Mouse (Mus musculus) heart, embryonic 15.5 days (tissue): ENCODE results near the gene Cacna1c. TPM values are rescaled to one million over a fixed set of nuclear protein-coding genes. Genes with fewer than 3 reads are reported as not detected.

ENCODE experiments used
- ATAC-seq: fragments of 200-750 bp; cut with Nextera tagmentation; replicated peaks from 2 replicates; pipeline ENCODE4 v1.8.0; 2017; ENCODE audit warnings: low read depth, moderate TSS enrichment; ENCODE audit not compliant: insufficient number of reproducible peaks, insufficient read depth, low FRiP score
- H3K27ac ChIP-seq: fragments of 300-500 bp; sonication (generic); 2 replicates; pipeline ENCODE4 v1.5.1; 2015; ENCODE audit warnings: mild to moderate bottlenecking, inconsistent platforms
- H3K27me3 ChIP-seq: fragments of 300-500 bp; sonication (generic); 2 replicates; pipeline ENCODE4 v1.6.1; 2015; ENCODE audit warnings: inconsistent platforms
- H3K36me3 ChIP-seq: fragments of 300-500 bp; sonication (generic); 2 replicates; pipeline ENCODE4 v1.6.1; 2015; ENCODE audit warnings: mild to moderate bottlenecking, inconsistent platforms
- H3K4me1 ChIP-seq: fragments of 300-500 bp; sonication (generic); replicated peaks from 2 replicates; pipeline ENCODE4 v1.6.1; 2015; ENCODE audit warnings: inconsistent platforms
- H3K4me2 ChIP-seq: fragments of 300-500 bp; sonication (generic); 2 replicates; pipeline ENCODE4 v1.6.1; 2015; ENCODE audit warnings: inconsistent platforms, mild to moderate bottlenecking, moderate library complexity
- H3K4me3 ChIP-seq: fragments of 300-500 bp; sonication (generic); 2 replicates; pipeline ENCODE4 v1.5.1; 2015; ENCODE audit warnings: mild to moderate bottlenecking, inconsistent platforms
- H3K9ac ChIP-seq: fragments of 300-500 bp; sonication (generic); 2 replicates; pipeline ENCODE4 v1.6.1; 2015; ENCODE audit warnings: mild to moderate bottlenecking, inconsistent platforms
- H3K9me3 ChIP-seq: fragments of 300-500 bp; sonication (generic); replicated peaks from 2 replicates; pipeline ENCODE4 v1.6.1; 2016; ENCODE audit warnings: inconsistent platforms
- WGBS: fragments of 180-500 bp; shearing (Covaris S2); methylation state at CpG from one replicate; pipeline ENCODE4 v1.1.7; 2015; ENCODE audit warnings: mixed read lengths; 5-methylcytosine and 5-hydroxymethylcytosine counted together
- polyA plus RNA-seq: library from polyadenylated mRNA; unstranded; fragments of >200 nt; fragmentation: Nextera tagmentation; extraction: Ambion mirVana; gene quantifications from 2 replicates; pipeline ENCODE4 v1.2.1, GENCODE M21; 2015

Gene Cacna1c
- polyA plus RNA-seq, 1 experiment from 2014 or later, result 65.3 TPM

DNA sequence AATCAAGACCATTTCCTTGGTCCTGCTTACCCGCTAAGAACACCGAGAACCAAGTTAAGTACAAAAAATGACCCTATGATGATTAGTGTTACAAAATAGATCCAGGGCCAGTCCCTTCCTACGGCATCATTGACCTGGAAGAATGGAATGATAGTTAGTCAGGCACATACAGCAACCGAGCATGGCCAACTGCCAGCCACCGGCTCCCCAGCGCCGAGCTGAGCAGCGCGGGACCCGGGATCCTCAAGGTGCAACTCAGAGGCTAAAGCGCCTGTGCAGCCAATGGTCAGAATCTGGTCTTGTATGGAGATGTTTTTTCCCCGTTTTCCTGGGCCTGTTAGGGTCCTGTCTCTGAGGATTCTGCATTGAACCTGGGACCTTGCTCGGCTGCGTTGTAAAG is 454.4 kb downstream of the Cacna1c start:
- peaks cover 18% of the 10 kb centered on the region for H3K36me3 ChIP-seq
- 91% methylated on average over 14 of the region's 14 CpGs for WGBS

DNA sequence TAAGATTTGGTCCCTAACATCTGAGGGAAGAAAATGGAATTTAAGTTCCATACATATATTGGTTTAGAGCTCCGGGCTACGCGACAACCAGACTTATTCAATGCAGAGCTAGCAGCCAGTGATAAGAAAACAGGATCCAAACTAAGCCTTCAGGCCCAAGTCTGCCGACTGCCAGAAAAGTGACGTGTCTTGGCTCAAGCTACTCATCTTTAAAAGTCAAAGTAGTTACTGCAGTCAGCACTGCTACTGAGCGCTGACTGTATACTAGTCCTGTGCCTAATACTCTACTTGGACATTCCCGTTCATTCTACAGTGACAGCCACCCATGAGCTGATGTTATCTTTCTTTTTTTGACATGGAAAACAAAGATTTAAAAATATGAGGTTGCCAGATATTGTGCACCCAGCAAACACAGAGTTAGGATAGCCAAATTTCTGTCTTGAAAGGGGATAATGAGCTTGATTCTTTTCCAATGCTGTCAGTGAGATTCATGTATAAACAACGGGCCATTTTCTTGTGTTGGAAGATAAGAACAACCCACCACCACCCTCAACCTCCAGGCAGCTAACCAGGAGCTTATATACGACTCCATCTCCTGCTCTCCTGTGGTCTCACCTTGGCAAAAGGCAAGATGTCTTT is 456.1 kb downstream of the Cacna1c start:
- peaks cover 18% of the 10 kb centered on the region for H3K36me3 ChIP-seq
- no peak overlapping the region for H3K9ac ChIP-seq
- no peaks in the 10 kb centered on the region for H3K27me3 ChIP-seq
- ATAC-seq, result no peak
- no peak overlapping the region for H3K4me3 ChIP-seq
- H3K9me3 ChIP-seq, result no peaks in the 10 kb centered on the region
- H3K4me2 ChIP-seq, result no peak overlapping the region
- H3K4me1 ChIP-seq, result peaks cover 15% of the 10 kb centered on the region
- H3K27ac ChIP-seq, result no peak overlapping the region
- WGBS, result 54% methylated on average over 9 of the region's 9 CpGs

More for the DNA sequence above, 454.4 kb downstream of the Cacna1c start:
- Histone ChIP-seq H3K4me2 (no peak overlapping the region), H3K9ac (no peak overlapping the region), H3K9me3 (no peaks in the 10 kb centered on the region), H3K4me3 (no peak overlapping the region), H3K4me1 (peaks cover 15% of the 10 kb centered on the region), H3K27me3 (no peaks in the 10 kb centered on the region), H3K27ac (no peak overlapping the region)
- no peak for ATAC-seq

DNA sequence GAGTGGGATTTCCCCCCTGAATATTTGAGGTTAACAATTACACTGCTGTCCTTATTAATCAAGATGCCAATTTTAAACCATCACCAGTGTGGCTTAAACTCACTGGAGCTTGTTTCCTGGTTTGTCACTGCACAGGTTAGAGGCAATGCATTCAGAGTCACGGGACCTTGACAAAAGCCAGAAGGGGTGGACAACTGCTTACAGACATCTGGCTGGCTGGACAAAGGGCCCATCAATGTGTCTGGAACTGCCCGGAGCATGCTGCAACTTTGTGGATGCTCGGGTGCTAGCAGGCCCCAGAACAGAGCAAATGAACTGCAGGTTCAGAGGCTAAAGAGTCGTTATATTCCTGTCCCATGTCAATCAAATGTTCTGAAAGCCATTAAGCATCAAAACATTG is 456.9 kb downstream of the Cacna1c start:
- H3K4me3 ChIP-seq, result no peak overlapping the region
- no peak overlapping the region for H3K4me2 ChIP-seq
- H3K9me3 ChIP-seq, result no peaks in the 10 kb centered on the region
- H3K36me3 ChIP-seq, result peaks cover 23% of the 10 kb centered on the region
- peaks cover 15% of the 10 kb centered on the region for H3K4me1 ChIP-seq
- H3K9ac ChIP-seq, result no peak overlapping the region
- 60% methylated on average over 4 of the region's 4 CpGs for WGBS
- no peak overlapping the region for H3K27ac ChIP-seq
- no peaks in the 10 kb centered on the region for H3K27me3 ChIP-seq
- no peak for ATAC-seq

DNA sequence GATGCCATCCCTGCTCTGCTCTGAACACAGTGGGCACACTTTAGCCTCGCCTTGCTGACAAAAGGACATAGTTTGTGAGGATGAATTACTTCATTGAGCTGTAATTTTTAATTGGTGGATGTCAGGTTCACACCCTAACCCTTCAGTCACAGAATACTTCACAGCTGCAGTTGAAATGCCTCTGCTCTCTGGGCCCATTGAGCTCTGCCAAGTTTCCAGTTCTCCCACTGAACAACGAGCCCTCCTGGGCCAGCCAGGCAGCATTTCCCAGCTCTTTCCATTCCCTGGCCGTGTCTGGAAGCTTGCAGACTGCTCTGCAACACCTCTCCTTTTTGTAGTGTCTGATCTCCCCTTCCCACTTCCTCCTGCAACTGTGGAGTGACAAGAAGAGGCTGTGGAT is 457.6 kb downstream of the Cacna1c start:
- Histone ChIP-seq H3K27me3 (no peaks in the 10 kb centered on the region), H3K9ac (no peak overlapping the region), H3K4me2 (no peak overlapping the region), H3K36me3 (peaks cover 24% of the 10 kb centered on the region), H3K9me3 (no peaks in the 10 kb centered on the region), H3K4me1 (peaks cover 15% of the 10 kb centered on the region), H3K27ac (no peak overlapping the region), H3K4me3 (no peak overlapping the region)
- 43% methylated on average over 3 of the region's 3 CpGs for WGBS
- ATAC-seq, result no peak

DNA sequence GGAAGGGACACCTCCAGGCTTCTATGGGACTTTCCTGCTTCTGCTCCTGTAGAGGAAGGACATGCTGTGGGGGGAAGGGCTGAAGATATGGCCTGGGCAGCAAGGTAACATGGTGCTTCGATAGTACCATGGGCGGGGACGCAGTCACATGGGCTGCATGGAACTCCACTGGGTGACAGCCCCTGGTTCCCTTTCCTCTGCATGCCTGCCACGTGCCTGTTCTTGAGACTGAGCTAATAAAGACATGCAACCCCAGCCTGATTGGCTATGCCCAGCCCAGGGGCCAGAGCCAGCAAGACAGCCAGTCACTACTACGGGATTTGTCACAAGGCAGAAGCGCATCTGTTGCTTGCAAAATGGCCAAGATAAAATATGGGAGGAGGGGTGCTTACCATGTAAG is 459.1 kb downstream of the Cacna1c start:
- peaks cover 30% of the 10 kb centered on the region for H3K36me3 ChIP-seq
- no peaks in the 10 kb centered on the region for H3K27me3 ChIP-seq
- H3K4me1 ChIP-seq, result peaks cover 15% of the 10 kb centered on the region
- no peaks in the 10 kb centered on the region for H3K9me3 ChIP-seq
- H3K4me3 ChIP-seq, result no peak overlapping the region
- no peak overlapping the region for H3K27ac ChIP-seq
- ATAC-seq, result peak; percentile 62; the same call in 1 of the 2 replicates
- WGBS, result 67% methylated on average over 6 of the region's 6 CpGs
- no peak overlapping the region for H3K4me2 ChIP-seq
- no peak overlapping the region for H3K9ac ChIP-seq

DNA sequence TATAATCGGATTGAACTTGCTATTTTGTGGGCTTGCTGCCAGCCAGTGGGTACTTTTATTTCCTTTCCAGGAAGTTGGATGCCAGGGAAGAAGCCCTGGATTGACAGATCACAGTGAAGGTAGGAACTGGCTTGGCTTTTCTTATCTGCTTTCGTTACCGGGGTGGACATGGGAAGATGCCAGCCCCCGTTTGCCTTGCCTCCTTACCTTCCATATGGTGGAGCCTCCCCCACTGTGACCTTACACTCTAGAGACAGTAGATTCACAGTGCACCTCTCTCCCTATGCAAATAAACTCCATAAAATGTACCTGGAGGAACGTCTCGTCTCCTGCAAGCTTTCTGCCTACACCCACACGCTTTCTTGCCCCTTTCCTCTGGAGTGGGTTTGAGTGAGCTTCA is 459.7 kb downstream of the Cacna1c start:
- Histone ChIP-seq H3K9me3 (no peaks in the 10 kb centered on the region), H3K4me3 (no peak overlapping the region), H3K36me3 (peaks cover 25% of the 10 kb centered on the region), H3K9ac (no peak overlapping the region), H3K27me3 (no peaks in the 10 kb centered on the region), H3K27ac (no peak overlapping the region), H3K4me1 (peaks cover 15% of the 10 kb centered on the region), H3K4me2 (no peak overlapping the region)
- no peak for ATAC-seq
- WGBS, result 75% methylated on average over 7 of the region's 7 CpGs

DNA sequence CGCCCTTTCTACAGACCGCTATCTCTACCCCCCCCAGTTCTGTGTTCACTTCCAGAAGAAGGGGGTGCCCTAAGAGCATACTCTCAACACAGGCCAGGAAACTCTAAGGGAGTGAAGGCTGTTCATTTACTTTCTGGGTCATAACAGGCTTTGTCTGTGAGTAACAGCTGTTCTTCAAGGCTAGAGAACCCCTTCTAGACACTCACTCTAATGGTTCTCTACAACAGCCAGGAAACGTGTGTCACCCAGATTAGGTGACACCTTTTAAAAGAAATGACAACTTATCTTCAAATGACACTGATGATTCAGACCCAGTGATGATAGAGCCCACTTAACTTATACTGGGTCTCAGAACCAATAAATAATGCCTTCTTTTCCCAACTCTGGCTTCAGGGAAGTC is 461.1 kb downstream of the Cacna1c start:
- Histone ChIP-seq H3K4me3 (no peak overlapping the region), H3K9ac (no peak overlapping the region), H3K4me1 (peaks cover 10% of the 10 kb centered on the region), H3K9me3 (no peaks in the 10 kb centered on the region), H3K27ac (no peak overlapping the region), H3K27me3 (no peaks in the 10 kb centered on the region), H3K36me3 (peaks cover 25% of the 10 kb centered on the region; the same call in 1 of the 2 replicates), H3K4me2 (no peak overlapping the region)
- no peak for ATAC-seq
- 79% methylated on average over 3 of the region's 3 CpGs for WGBS

DNA sequence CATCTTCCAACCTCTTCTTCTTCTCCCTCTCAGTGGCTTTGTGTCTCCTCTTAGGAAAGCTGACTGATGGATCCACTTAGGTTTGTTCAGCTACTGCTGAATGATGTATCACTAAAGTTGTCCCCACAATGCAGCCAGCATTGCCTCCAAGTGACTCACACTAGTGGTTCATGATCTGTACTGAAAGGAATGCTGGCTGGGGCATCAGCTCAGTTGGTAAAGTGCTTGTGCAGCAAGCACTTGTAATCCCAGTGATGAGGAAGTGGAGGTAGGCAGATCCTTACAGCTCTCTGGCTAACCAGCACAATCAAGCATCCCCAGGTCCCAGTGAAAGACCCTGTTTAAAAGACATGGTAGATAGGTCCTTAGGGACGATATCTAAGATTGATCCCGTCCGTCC is 464.3 kb downstream of the Cacna1c start:
- Histone ChIP-seq H3K9me3 (no peaks in the 10 kb centered on the region), H3K36me3 (peaks cover 44% of the 10 kb centered on the region), H3K4me3 (no peak overlapping the region), H3K27ac (peak overlapping the region; percentile 2; the same call in 1 of the 2 replicates), H3K4me2 (no peak overlapping the region), H3K27me3 (no peaks in the 10 kb centered on the region), H3K9ac (no peak overlapping the region), H3K4me1 (no peaks in the 10 kb centered on the region)
- 0 out of 2 replicates have a peak, but pooled peaks have one; percentile 66 for ATAC-seq
- WGBS, result 83% methylated on average over 3 of the region's 3 CpGs

DNA sequence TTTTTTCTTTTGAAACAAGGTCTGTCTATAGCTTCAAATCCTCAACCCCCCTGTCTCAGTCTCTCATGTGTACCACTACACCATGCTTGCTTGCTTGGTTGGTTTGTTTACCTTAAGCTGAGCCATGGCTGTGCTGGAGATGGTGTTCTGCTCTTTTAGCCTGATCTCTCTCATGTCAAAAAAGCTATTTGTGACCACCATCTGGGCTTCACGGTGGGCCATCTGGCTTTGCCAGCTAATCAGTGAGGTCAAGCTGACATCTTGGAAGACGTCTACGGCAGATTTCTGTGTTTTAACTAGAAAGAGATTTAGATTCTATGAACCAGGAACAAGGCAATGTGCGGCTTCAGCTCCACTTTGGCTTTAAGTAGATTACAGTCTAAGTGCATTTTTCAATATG is 471.3 kb downstream of the Cacna1c start:
- no peaks in the 10 kb centered on the region for H3K9me3 ChIP-seq
- no peaks in the 10 kb centered on the region for H3K4me1 ChIP-seq
- ATAC-seq, result no peak; the same call in 1 of the 2 replicates
- no peak overlapping the region for H3K27ac ChIP-seq
- peaks cover 34% of the 10 kb centered on the region for H3K36me3 ChIP-seq
- H3K27me3 ChIP-seq, result no peaks in the 10 kb centered on the region
- 64% methylated on average over 4 of the region's 4 CpGs for WGBS
- no peak overlapping the region for H3K4me3 ChIP-seq
- no peak overlapping the region for H3K4me2 ChIP-seq
- H3K9ac ChIP-seq, result no peak overlapping the region

DNA sequence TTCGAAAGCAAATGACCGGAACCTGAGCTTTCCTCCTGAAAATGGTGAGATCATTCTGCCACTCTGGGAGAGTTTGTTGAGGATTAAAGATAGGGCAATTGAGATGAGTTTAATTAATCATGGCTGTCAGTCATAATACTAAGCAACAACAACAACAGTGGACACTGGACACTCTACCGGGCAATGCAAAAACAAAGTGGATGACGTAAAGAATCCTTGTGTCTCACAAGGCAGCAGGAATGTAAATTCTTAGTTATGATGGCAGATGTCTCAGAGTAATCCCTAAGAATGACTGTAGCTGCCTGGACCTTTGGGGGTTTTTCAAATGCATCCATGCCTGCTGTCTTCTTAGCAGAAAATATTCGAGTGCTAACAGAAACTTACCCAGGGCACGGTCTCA is 471.8 kb downstream of the Cacna1c start:
- ATAC-seq, result no peak
- H3K27ac ChIP-seq, result no peak overlapping the region
- no peak overlapping the region for H3K4me2 ChIP-seq
- H3K9ac ChIP-seq, result no peak overlapping the region
- no peaks in the 10 kb centered on the region for H3K9me3 ChIP-seq
- H3K4me1 ChIP-seq, result peaks cover 2% of the 10 kb centered on the region; the same call in 1 of the 2 replicates
- H3K27me3 ChIP-seq, result no peaks in the 10 kb centered on the region
- peaks cover 28% of the 10 kb centered on the region for H3K36me3 ChIP-seq
- H3K4me3 ChIP-seq, result no peak overlapping the region
- WGBS, result 85% methylated on average over 6 of the region's 6 CpGs

DNA sequence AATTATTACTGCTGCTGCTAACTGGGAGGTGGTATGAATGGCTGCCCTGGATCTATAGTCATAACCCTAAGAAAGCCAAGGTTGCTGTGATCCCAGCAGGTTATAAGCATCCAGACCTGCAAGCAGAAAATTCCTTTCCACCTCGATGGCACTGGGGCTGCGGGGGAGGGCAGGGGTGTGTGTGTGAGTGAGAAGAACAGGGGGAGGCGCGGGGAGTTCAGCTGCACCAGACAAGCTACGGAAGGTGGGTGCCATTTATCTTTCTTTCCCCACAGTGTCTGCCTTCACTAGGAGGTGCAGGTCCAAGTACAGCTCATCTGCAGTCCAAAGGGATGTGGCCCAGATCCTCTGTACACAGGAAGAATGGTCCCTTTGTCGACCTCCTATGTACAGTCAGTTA is 473.9 kb downstream of the Cacna1c start:
- Histone ChIP-seq H3K9me3 (no peaks in the 10 kb centered on the region), H3K36me3 (peaks cover 26% of the 10 kb centered on the region), H3K4me3 (no peak overlapping the region), H3K4me2 (no peak overlapping the region), H3K27ac (no peak overlapping the region), H3K9ac (no peak overlapping the region), H3K27me3 (no peaks in the 10 kb centered on the region), H3K4me1 (peaks cover 4% of the 10 kb centered on the region)
- 74% methylated on average over 6 of the region's 6 CpGs for WGBS
- no peak for ATAC-seq

DNA sequence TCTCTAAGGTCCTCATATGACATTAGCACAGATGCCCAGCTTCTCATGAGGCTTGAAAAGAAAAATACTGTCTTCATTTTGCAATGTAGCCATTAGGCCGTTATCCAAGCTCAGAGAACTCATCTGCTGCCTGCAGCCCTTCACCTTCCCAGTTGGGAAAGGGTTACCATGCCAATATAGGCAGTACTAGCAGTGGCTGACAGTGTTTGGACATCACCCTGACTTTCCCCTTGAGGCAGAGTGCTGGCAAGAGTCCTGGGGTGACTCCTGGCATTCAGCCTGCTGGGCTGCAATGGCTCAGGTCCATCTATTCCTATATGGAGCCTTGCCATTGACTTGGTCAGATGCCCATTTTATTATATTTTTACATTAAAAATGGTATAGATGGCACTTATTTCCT is 476.7 kb downstream of the Cacna1c start:
- Histone ChIP-seq H3K36me3 (peaks cover 10% of the 10 kb centered on the region), H3K27me3 (no peaks in the 10 kb centered on the region), H3K9ac (no peak overlapping the region)

More for the DNA sequence above, 476.7 kb downstream of the Cacna1c start:
- H3K4me3 ChIP-seq, result no peak overlapping the region
- WGBS, result 83% methylated on average over 1 of the region's 1 CpGs
- no peaks in the 10 kb centered on the region for H3K9me3 ChIP-seq
- H3K4me1 ChIP-seq, result peaks cover 4% of the 10 kb centered on the region
- ATAC-seq, result no peak
- no peak overlapping the region for H3K4me2 ChIP-seq
- no peak overlapping the region for H3K27ac ChIP-seq
